Mouse (Mus musculus) lung, adult 18-20 months (tissue): ENCODE measurements around the gene Mvb12b.
A peak's percentile ranks its signal among the peaks of the same experiment; 100 is the strongest.
"Not testable (repeated sequence)": the region's sequence is repeated elsewhere in the genome, so short reads cannot be mapped to it uniquely, and the experiment has no call there.

ENCODE experiments used
- DNase-seq, 2 experiments: peaks; one replicate each; pipeline ENCODE4 v3.0.0; 2022; ENCODE audit warnings: mixed read lengths in 2 of 2

The Mvb12b gene

DNA sequence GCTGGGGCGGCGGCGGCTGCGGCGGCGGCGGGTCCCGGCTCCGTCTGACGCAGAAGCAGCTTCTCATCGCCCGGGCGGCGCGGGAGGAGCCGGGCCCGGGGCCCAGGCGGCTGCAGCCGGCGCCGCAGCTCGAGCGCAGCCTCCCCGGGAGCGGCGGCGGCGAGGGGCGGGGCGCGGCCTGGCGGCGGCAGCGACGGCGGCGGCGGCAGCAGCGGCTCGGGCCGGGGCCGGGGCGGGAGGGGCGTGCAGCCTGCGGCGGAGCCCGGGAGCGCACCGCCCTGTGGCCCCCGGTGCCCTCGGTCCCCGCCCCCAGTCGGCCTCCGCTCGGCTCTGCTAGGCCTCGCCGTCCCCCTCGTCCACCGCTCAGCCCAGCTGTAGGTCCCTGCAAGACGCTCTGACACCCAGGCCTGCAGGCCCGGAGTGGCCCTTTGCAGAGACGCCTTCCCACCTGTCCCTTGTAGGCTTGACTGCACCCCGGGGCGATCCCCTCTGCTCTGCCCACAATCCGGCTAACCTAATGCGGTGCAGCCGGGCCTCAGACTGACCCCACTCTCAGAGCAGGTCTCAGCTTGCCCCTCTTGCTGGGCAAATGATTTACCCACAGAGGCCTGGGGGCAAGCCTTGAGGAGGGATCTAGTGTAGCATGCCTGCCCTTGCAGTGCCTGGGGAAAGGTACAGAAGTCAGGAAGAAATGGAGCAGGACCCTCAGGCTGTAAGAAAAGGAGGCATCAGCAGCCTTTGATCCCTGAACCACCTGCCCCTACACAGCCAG lies at the start of gene Mvb12b:
TSS of gene Mvb12b (minus strand) at position 619 of the 772 bp plus-strand sequence.
- DNase-seq = peak; percentile 51 to 53

DNA sequence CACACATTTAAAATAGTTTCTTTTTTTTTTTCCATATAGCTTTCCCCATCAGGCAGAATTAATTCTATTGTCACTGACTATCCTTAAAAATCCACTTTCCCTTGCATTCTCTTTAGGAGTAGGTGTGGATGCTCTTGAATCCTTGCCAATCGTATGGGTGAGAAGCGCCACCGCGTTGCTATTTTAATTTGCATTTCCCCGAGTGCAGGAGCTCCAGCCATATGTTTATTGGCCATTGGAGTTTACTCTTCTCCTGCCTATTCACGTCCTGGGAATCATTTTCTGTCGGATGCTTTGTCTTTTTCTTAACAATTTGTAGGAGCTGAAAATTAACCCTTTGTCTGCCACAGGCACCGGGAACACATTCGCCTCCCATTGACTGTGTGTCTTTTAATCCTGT lies 48.0 kb upstream of the Mvb12b start:
- DNase-seq = no peak

DNA sequence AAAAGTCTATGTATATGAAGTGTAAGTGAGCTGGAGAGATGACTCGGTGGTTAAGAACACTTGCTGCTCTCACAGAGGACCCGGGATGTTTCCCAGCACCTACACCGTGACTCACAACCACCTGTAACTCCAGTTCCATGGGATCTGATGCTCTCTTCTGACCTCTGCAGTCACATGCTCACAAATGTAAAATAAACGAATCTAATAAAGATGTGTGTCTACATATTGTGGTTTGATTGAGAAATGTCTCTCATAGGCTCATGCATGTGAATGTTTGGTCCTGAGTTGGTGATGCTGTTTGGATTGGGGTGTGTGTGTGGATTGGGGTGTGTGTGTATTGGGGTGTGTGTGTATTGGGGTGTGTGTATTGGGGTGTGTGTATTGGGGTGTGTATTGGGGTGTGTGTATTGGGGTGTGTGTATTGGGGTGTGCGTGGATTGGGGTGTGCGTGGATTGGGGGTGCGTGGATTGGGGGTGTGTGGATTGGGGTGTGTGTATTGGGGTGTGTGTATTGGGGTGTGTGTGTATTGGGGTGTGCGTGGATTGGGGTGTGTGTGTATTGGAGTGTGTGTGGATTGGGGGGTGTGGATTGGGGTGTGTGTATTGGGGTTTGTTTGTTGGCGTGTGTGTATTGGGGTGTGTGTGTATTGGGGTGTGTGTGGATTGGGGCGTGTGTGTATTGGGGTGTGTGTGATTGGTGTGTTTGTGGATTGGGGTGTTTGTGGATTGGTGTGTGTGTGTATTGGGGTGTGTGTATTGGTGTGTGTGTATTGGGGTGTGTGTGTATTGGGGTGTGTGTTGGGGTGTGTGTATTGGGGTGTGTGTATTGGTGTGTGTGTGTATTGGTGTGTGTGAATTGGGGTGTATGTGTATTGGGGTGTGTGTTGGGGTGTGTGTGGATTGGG lies 46.1 kb upstream of the Mvb12b start:
- DNase-seq = no peak

DNA sequence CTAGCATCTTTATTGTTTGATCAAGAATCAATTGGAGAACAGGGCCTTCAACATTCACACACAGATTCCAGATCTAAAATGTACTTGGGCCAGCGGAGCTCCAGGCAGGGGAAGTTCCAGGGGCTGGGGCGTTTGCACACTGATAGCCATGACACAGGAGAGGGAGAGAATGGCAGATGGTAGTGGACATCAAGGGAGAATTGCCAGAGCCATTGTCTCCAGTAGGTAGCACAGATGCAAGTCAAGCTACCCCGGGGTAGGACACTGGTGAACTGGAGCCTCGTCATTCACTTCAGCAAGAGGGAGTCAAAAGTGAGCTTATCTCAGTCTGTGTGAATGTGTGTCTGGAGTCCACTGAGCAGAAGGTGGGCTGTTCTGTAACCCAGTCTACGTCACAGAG lies 43.4 kb upstream of the Mvb12b start:
- DNase-seq = no peak

DNA sequence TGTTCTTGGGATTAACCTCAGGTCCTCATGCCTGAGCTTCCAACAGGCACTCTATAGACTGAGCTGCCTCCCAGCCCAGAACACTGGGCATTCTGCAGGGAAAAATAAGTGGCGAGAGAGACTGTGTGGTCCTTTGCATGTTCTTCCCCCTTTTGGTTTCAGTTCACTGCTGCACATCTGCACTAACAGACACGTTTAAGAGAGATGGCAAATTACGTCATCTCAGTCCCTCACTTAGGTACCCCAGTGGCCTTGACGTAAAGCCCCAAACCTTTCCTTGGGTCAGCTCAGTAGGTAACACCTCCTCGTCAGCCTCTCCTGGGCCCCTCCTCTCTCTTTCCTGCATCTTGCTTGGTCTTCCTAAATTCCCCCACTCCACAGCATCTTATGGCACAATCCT lies 37.5 kb upstream of the Mvb12b start:
- DNase-seq = no peak

DNA sequence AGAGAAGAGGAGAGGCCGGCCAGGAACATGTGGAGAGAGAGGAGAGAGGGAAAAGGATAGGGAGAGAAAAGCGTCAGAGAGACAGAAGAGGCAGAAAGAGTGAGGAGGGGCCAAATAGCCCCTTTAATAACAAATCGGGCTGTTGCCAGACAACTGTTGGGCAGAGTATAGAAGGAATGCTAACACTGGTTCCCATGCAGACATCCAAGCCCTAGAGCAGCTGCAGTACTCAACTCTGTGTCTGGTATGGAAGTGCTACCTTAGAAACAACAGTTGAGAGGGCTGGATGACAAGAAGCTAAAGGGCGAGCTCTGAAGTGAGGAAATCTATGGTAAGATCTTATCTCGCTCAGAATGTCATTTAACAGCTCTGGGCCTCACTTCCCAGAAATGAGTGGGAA lies 35.7 kb upstream of the Mvb12b start:
- no peak for DNase-seq

DNA sequence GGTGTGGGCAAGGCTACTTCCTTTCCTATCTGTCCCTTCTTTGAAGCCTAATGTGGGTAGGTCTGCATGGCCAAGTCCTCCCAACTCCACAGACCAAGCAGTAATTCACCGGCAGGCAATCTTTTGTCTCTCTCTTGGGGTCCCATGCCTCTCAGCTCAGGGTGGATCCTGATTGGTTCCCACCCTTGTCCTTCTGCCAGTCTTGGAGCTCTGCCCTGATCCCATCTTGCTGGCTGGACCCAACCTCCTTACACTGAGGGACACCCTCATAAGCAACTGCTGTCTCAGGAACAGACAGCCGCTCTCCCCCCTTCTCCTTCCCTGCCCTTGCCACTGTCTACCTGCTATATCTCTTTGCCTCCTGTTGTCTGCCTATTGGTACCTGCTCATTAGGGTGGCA lies 34.7 kb upstream of the Mvb12b start:
- no peak for DNase-seq

DNA sequence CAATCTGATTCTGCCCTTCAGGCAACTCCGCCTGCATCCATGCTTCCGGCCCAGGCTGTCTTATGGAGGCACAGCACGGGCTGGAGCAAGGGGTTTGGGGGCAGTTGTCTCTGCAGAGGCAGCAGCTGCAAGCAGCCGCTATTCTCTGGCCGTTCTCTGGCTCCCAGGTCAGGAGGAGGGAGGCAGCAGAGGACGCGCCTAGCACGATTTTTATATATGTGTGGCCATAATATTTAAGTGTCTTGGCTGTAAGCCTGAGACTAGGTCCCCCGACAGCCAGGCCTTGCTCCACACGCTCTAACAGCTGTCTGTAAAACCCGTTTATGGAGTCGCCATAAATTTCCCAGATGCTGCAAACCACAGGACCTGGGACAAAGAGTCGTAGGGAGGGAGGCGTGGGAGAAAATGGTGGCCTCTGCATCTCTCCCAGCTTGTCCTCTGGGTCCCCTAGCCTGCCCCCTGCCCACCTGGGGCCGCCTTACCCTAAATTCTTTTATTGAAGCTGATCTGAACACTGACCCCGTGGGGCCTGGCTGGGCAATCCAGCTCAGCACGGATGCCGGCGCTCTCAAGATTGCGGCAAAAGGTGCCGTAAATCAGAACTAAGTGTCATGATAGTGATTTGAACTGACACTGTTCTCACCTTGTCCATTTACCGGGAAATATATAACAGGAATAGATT lies 32.3 kb upstream of the Mvb12b start:
- no peak for DNase-seq

DNA sequence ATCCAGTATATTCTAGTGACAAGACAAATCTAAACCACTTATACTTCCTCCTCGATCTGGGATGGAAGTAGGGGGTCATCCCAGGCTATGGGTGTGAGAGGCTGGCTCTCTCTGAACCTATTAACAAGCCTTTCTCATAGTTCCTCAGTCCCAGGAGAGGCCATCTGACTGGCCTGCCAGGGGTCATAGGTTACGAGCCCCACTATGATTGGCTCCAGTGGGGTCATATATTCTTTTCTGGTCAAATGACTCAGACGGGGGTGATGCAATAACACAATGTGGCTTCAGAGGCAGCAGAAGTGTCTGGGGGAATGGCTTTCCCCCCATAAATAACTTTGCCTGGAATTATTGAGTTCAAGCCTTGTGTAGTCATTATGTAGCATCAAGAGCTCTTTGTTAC lies 31.1 kb upstream of the Mvb12b start:
- no peak for DNase-seq

DNA sequence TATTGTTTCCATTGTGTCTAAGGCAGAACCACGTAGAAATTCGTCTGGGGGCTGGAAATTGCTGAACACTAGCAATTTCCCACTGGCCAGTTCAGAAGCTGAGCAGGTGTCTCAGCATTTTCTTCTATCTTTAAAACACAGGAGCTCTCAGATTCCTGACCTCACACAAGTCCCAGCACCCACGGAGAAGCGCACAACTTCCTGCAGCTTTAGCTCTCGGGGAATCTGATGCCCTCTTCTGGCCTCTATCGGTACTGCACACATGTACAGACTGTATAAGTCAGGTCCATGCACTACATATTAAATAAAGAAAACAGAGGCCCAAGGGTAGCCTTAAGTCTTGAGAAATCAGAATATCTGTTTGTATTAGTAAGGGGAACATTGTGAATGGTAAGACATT lies 30.6 kb upstream of the Mvb12b start:
- peak; percentile 28 to 43 for DNase-seq

DNA sequence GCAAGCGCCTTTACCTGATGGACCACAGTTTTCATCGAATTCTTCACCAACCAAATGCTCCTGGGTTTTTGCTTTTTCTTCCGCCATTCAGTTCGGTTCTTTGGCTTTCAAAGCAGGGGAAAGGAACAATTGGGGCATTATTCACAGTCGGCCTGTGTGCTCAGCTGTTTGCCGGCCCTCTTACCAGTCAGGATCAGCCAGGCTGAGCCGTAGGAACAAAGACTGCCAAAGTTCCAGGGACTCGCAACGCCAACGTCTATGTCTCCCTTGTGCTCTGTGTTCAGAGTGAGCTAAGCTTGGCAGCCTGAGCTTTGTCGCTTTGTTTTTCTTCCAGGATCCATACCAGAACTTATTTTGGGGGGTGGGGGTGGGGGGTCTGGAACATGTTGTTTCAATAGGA lies 28.9 kb upstream of the Mvb12b start:
- DNase-seq = no peak

DNA sequence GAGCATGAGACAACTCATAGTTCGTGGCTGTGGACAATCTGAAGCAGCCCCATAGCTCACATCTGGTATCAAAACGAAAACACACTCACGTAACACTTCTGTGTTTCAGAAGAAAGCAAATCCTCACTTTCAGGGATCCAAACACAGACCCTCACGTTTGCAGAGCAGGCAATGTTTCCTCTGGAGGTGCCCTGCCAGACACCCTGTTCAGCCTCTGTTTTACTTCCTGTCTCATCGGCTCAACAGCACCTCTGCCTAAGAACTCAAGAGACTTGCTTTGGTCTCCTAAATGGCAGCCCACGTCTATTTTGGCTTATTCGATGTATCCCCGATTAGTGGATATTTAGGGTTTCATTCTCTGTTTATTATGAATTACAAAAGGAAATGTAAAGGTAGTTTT lies 27.3 kb upstream of the Mvb12b start:
- no peak for DNase-seq

DNA sequence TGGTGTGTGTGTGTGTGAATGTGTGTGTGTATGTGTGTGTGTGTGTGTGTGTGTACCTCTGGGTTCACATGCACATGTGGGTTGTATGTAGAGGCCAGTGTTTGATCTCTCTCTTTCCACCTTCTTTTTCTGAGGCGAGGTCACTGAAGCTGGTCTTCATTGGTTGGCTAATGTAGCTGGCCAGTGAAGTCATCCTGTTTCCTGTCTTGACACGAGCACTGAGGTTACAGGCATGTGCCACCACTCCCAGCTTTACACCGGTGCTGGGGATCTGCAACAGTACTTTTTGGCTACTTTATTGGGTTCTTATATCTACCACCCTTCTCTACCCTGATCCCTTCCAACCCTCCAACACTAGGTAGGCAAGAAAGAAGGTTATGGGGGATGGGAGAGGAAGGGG lies 26.6 kb upstream of the Mvb12b start:
- DNase-seq = no peak

DNA sequence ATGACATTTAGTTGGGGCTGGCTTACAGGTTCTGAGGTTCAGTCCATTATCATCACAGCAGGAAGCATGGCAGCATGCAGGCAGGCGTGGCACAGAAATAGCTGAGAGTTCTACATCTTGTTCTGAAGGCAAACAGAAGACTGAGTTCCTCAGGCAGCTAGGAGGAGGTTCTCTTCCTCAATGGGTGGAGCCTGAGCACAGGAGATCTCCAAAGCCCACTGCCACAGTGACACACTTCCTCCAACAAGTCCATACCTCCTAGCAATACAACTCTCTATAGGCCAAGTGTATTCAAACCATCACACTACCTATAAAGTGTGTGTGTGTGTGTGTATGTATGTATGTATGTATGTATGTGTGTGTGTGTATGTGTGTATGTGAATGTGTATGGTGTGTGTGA lies 25.9 kb upstream of the Mvb12b start:
- not testable (repeated sequence) for DNase-seq

DNA sequence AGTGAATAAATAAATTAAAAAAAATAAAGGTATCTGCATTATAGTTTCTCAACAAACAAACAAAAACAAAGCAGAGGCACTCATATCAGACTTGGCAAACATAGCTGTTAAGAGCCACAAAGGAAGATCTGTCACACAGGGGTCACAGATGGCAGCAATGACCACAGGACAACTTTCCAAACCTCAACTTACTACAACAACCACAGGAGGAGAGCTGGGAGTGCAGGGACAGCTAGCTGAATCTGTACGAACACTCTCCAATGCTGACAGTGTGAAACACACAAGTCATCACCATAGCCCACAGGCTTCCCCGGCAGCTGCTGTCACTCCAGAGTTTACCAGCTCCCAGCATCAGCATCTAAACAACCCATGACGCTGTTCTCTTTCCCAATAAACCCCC lies 25.0 kb upstream of the Mvb12b start:
- DNase-seq = no peak

DNA sequence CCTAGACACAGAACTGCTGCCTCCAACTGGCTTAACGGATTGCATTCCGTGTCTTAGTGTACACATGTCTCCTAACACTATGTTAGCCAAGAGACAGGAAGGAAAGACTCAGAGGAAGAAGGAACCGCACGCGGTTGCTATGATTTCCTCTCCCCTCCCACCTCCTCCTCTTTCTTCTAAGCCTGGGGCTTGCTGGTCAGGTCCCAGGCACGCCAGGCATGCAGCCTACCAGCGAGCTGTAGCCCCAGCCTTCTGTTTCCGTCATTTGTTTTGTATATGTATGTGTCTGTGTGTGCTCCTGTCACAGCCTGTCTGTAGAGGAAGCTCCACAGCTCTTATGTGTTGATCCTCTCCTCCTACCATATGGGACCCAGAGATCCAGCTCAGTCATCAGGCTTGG lies 20.6 kb upstream of the Mvb12b start:
- DNase-seq = peak; percentile 17 to 36

DNA sequence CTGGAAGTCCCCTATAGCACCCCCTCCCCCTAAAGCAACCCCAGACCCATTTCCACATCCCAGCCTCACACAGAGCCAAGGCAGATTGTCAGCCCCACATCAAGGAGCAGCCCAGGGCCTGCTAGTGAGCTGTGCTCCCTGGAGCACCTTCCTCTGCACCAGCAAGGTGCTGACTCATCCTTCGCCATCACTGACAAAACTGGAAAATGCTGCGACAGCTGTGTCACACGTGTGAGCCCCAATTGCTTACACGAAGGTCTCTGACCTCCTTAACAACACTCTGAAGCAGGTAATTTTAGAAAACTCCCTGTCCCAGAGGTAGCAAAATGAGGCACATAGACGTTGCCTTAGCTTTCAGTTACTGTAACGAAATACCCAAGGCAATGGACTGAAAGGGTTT lies 19.4 kb upstream of the Mvb12b start:
- DNase-seq = no peak

DNA sequence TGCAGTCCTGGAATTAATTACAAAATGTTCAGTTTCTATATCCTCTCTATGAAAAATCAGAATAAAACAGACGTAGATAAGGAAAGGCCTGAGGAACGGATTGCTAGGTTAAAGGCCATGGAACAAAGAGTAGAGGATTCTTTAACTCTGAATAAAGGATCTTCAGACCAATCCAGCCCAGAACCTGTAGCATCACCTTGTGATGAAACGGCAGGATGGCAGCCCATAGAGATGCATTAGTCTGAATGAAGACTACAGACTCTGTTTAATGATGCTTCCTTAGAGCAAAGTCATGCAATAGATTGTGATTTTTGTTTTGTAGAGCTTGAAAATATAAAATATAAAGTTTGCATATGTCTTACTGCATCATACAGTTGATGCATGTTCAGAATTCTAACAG lies 8.1 kb upstream of the Mvb12b start:
- no peak for DNase-seq

DNA sequence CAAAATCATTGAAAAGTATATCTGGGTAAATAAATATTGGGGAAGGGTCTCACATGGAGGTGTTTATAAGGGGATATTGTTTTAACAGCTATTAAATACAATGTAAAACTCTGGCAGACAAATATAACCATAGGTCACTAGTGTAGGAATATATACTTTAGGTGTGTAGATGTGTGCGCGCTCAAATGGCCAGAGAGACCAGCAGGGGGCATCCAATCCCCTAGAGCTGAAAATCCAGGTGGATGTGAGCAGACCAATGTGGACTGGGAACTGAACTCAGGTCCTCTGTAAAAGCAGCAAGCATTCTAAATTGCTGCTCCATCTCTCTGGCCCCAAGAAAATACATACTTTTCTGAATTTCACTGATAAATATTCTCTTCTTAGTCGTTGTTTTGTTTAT lies 5.4 kb upstream of the Mvb12b start:
- no peak for DNase-seq

DNA sequence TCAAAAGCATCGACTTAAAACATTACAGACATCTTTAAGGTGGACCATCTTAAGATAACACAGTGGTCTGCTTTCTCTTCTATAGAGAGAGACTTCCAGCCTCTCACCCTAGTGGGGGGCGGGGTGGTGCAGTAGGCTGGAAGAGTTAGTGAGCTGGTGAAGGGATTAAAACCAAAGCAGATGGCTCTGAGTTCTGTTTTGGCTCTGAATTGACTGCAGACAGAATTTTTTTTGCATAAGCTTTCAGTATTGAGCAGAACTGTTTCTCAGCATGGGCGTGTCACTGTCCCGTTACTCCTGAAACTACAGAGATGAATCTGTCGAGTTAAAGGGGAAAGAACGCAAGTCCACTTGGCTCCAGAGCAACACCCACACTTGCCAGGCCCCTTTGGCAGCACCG lies 4.6 kb upstream of the Mvb12b start:
- DNase-seq = no peak

DNA sequence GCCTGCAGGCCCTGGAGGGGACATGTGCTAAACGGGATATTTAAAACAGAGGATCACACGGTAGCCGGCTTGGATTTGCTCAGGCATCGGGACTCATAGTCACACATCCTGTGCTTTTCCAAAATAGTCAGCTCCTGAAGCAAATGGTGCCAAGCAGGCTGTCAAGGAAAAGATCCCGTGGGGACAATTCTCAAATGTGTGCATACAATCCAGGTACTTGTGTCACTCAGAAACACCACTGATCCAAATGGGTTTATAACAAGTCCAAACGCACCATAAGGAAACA lies 297 bp upstream of the Mvb12b start:
- no peak for DNase-seq

DNA sequence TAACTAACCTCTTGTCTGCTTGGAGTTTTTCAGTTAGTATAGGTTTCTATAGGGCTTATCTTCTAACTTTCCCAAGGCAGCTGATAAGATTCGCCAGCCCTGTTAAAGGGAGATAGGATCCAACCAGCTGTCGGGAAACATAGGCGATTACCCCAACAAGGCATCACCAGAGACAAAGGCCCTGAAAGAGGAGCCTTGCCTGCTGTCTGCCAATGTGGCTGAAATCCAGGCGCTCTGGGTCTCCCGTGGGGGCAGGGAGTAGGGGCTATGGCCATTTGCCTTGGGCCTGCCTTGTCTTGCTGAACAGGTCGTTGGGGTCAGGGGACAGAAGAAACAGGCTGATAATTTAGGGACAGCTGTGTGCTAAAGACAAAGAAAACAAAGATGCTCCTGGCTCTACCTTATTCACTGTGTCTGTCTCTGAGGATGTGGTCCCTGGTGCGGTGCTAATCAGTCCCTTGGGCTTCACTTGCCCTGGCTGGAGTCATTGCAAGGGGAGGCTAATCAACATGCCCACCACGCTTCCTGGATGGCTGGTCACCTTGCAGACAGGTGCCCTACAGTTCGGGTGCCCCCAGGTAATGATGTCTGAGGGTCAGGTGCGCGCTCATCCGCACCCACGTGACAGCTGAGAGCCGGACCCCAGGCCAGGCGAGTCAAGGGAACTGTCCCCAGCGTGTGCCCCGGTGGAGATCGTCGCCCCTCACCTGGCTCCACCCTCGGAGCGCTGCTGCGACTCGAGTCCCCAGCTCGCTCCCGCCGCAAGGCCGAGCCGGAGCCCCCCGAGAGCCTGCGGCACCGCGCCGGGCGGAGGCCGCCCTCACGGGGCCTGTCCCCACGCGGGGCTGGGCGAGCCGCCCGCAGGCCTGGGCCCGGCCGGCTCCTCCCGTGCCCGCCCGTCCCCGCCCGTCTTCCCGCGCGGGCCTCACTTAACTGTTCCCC lies 1.1 kb downstream of the Mvb12b start:
- no peak for DNase-seq

DNA sequence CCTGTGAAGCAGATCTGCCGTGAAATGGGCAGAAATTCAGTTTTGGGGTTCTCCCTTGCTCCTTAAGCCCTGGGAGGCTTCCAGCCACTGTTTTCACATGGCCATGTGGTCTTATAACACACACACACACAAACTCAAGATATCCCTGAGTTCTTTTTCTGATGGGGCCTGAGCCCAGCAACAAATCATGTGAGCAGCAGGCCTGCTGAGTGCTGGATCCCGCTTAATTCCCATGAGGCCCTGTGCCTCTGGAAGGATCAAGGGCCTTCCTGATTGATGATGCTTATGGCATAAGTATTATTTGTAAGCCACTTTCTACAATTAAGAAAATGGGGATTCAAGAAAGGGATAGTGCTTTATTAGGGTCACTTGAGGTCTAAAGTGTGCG lies 2.5 kb downstream of the Mvb12b start:
- DNase-seq = no peak
